Mouse (Mus musculus) megakaryocyte, adult 5-6 weeks (primary cell): ENCODE results near the gene Efhc1. TPM values are rescaled to one million over a fixed set of nuclear protein-coding genes. Genes with fewer than 3 reads are reported as not detected.

Experiments
- ATAC-seq: 2 replicates; pipeline ENCODE4 v1.8.0; 2016; ENCODE audit warnings: mild to moderate bottlenecking, inconsistent platforms; ENCODE audit not compliant: poor library complexity, severe bottlenecking
- total RNA-seq, 2 experiments: library from RNA; stranded (forward) in 1 of 2; stranded (reverse) in 1 of 2; fragments of 153-499, 151-499 nt in 1 of 2; fragments of 221-1000, 200-1000 nt in 1 of 2; gene quantifications; 2 replicates each; pipeline versions ENCODE4 v1.2.3 to v1.2.4; 2015 to 2017

The Efhc1 gene
- total RNA-seq, 2 experiments from 2014 or later: 0.85 TPM; not detected in 1

DNA sequence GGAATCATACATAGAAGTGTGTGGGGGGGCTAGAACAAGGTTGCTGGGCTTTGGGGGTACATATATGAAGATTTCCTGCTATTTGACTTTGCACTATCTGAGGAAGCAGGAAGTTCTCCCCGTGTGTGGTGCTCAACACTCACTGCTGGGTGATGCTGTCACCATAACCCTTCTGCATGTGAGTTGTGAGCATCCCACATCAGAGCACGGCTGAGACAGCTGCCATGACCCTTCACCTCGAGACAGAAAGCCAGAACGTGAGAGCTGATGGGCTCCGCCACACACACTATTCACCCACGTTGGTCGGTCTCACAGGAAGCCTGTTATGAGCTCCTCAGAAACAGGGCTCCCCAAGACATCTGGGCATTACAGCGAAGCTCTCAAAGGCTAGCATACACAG is 53.2 kb downstream of the Efhc1 start:
- no peak for ATAC-seq

DNA sequence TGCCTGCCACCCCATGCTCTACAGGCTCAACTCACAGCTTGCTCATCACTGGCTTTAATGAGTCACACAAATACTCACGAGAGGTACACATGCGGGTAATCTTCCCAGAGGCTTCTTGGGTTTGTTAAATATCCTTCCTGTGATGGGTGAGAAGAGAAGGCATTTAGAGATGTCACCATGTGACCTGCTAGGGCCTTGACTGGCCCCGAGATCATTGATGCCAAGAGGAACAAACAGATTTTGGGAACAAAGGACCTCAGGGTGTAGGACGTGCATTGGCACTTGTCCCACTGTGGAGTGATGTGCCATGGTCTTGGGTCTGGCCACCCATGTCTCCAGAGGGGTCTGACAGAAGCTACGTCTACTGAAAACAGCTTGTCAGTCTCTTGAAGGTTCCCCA is 55.3 kb downstream of the Efhc1 start:
- ATAC-seq: no peak

DNA sequence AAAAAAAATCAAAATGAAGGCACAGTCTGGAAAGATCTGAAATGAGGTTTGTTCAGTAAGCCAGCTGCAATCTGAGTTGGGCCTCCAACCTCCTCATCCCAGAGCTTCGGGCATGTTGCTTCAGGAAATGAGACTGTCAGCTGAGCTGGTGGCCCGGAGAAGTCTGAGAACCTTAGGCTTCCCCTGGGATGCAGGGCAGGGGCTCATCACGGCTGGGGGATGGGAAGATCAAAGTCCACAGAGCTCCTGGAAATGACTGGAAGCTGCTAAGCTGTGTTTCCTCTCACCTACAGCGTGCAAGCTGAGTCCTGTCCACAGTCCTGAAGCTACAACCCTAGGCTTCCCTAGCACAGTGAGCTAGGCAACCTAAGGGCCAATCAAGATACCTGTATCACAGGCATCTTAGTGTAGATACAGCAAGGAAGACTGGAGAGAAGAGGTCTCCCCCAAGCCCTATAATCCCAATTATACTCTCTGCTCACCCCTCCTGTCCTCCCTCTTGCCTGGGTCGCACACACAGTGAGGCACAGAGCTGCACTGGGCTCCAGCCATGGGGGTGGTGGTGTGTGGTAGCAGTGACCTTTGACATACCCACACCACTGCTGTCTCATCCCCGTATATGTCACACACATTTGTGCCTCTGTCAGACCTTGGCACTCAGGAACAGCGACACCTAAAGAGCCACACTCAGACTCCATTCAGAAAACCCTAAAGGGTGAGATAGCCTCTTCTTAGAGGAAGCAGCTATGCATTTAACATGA is 56.7 kb downstream of the Efhc1 start:
- no peak for ATAC-seq

DNA sequence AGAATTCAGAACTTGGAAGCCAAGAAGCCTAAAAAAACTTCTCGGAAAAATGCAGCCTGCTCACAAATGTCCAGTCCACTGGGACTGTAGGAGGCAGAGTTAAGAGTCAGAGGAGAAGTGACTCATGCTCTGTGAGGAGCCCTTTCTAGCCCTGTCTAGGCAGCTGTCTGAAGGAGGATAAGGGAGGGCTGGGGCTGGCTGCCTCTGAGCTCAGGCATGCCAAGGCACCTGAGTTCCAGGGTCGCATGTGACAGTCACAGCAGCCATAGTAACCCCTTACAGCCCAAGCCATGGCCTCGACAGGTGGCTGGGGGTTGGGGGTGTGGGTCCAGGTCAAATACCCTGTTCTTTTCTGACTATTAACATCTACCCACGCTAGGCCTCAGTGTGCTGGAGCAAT is 57.5 kb downstream of the Efhc1 start:
- no peak for ATAC-seq

DNA sequence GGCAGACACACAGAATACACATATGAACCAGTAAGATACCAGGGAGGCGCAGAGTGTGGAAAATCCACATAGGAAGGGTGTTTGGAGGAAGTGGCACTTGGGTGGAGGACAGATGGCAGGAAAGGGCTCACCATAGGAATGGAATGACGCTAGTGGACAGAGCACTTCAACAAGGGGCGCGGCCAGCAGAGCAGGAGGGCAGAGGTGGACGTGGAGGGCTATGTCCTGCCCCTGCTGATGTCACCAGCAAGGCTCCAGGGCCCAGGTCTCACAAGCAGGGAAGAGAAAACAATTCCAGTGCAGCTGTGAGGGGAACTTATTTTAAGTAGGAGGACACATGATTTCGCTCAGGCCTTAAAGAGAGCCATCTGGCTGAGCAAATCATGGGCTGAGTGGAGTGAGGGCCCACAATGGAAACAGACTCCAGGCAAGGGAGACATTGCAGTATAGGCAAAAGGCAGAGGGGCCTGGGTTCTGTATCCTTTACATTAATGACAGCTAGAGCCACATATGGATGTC is 58.9 kb downstream of the Efhc1 start:
- no peak for ATAC-seq

DNA sequence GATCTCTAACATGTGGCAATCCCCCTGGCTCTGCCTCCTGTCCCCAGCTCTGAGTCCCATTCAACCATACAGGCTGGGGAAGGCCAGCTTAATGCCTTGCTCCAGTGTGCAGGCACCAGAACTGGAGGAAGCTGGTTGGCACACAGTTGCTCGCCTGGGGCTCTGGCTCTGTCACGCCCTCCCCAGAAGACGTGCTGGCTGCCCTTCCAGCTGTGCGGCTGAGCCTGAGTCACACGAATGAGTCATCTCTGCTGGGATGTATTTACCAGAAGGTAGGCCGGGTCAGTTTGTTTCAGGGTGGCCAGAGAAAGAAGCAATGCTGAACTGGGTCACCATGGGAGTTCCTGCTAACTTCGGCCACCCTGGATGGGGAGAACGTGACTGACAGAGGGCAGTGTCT is 63.0 kb downstream of the Efhc1 start:
- ATAC-seq: peak; percentile 95

DNA sequence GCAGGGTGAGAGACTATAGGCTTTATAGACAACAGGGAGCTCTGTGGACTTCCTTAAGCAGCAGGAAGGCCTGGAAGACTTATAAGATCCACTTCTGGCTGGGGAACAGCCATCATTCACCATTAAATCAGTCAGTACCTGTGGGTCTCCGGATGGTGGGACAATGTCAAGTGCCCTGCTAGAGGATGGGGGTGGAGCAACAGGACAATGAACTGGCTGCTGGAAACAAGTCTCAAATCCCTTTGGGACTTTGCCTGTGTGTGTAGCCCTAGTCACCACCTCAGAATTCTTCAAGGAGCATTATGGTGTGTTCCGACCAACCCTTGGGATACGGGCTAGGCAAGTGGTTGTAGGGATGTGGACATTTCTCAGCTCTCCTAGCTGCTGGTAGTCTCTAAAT is 71.7 kb downstream of the Efhc1 start:
- ATAC-seq: no peak

DNA sequence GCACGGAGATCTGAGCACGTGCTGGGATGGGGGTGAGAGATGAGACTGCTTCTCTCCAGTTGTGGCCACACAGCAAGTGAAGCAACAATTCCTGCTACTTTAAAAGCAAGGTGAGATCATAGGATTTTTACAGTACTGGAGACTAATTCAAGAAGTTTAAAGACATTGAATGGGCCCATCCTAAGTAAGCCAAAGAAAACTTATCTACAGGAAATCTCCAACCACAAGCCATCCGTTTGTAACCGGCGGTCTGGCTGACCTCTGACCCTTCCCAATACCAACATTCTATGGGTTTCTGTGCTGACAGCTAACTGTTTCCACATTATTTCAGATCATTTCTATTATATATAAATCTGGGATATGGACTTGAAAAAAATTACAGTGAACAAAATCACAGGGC is 73.8 kb downstream of the Efhc1 start:
- peak; percentile 52 for ATAC-seq

DNA sequence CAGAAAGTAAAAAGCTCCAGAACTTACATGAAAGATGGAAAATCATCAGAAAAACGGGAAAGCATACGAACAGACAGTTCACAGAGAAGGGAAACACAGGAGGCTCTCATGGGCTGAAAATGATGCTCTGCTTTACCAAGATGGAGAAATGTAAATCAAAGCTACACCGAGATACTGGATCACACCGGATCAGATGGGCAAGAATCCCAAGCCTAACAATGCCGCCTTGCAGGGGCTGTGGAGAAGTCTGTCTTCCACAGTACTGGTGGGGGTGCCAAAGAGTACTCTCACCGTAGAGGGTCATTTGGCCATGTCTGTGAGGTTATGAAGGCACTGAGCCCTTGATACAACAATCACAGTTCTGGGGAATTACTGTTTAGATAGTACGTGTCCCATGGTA is 75.1 kb downstream of the Efhc1 start:
- no peak for ATAC-seq

DNA sequence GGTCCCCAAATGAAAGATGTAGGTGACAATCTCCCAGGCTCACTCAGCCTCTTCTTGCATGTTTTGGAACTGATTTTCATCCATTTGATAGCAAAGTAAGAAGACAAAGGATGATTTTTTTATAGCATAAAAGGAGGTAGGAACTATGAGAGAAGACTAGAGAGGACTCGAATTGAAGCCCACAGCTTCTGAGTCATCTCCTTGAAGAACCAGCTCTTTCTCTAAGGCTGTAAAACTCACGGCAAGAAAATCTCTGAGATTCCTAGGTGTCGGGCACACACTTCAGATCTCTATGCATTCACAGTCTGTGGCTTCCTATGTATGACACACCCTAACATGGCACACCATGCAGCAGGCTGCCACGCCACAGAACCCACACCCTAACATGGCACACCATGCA is 77.6 kb downstream of the Efhc1 start:
- ATAC-seq: no peak

DNA sequence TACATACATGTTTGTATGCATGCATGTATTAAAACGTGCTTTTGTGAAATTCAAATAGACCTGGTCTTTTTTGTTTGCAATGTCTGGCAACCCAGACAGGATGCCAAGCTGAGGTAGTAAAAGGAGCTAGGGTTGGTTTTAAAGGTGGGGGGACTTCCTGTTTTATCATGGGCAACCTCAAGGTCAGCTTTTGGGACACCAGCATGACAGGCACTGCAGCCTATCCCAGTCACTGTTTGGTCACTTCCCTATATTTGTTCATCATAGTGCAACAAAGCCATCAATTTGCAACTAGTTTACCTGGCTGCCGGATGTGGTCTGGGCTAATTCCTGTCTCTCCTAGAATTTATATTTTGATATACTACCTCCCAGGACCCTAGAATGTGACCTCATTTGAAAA is 80.2 kb downstream of the Efhc1 start:
- peak; percentile 78 for ATAC-seq

DNA sequence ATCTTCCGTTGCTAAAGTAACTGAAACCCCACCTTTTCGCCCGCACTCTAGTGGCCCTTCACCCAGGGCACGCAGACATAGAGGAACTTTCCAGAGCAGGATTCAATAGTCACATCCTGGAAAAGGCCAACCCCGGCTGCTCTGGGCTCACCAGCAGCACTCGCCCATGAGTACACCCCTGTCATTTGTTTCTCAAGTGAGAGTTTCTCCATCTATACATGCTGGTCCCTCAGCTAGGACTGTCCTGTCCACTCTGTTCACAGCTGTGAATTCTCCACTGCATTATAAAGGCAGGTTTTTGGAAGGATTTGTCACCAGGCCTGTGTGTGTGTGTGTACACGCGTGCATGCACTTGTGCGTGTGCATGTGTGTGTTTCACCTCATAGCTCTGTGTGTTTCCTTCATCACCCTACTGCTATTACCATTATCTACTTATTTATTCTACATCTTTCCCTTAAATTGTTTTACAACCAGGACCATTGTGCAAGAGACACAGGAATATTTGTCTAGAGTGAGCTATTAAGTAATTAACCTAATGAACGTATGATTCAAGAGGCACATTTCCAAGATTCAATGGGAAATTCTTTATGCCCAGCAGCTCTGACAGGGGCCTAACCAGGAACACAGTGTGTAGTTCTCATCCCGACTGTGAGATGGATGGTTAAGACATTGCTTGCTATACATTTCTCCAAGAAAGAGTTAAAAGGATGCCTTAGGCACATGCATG is 81.8 kb downstream of the Efhc1 start:
- no peak for ATAC-seq

DNA sequence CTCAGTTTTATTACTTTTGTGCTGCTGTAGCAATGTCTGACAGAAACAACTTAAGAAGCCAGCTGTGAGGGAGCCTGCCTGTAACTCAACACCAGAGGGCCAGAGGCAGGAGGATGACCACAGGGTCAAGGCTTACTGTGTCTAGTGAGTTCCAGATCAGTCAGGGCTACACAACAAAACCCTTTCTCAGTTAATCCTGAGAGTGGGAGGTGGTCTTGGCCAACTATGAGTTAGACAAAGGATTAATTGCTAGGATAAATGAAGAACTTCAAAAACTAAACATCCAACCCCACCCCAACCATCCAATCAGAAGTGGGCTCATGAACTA is 82.3 kb downstream of the Efhc1 start:
- no peak for ATAC-seq

DNA sequence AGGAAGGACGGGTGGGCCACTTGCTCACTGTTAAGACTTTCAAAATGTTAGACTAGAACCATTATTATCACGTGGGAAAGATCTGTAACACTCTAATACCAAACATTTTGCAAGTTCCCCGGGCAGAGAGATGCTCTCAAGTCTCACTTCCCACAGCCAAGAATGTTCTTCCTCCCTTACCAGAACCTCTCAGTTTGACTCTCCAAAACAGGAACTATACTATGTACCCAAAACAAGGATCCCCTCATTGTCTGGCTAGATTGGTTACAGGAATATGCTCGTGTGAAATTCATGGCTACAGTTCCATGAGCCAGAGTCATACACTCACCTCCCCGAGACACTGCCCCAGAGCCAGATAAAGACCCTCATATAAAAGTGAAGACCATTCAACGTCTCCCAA is 84.5 kb downstream of the Efhc1 start:
- ATAC-seq: peak; percentile 78

DNA sequence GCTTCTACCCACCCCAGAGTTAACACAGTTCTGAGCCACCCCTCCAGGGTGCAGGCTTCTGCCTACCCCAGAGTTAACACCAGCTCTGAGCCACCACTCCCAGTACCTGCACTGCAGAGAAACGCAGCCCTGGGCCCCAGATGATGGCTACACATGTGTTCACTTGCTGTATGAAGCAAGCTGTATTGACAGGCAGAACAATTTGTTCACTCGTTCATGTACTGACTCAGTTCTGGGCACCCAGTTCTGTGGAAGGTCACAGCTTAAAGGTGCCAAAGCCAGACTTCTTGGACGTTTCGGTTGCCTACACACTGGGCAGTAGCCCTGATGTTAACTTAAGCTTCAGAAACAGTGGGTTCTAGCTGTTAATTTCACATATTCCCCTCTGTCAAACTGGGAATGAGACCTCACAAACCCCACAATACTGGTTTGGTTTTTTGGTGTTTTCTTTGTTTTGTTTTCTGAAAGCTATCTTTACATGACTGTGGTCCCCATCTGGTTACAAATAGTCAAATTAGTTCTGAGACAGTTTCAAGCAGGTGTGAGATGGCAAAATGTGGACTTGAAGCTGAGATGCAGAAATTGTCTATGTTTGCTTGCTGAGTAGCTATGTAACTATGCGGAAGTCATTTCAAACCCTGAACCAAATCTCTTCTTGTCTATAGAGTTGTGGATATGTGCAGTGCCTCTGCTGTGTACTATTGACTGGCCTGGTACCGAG is 86.6 kb downstream of the Efhc1 start:
- ATAC-seq: no peak

DNA sequence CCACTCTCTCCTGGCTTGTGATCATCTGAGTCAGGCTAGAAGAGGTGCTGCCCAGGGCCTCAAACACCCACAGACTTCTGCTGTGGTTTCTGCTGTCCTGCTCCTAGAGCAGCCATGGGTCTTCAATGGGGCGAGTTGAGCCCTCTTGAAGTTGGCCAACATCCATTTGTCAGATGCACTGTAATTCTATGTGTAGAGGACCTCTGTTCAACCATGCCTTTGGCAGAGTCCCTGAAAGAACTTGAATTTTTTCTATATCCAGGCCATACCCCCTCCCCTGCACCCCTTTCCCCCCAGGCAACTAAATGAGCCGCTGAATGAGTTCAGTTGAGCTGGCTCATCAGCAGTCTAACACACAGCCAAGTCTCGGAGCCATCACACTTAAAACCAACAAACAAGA is 88.1 kb downstream of the Efhc1 start:
- no peak for ATAC-seq

DNA sequence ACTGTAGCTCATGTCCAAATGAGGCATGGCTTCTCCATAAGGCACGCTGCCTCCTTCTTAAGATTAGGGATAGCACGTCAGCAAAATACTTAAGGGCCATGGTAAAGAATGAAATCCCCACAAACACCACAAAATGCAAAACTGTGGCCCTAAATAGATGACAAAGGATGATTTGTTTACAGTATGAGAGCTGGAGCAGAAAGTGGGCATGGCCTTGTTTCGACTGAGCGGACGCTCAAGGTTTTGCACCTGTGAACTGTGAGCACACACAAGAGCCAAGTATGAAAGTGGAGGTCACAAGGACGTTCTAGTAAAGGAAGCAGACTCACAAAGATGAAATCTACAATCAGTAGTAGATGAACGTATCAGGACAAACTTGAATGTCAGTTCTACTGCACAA is 88.7 kb downstream of the Efhc1 start:
- no peak for ATAC-seq

Other genes starting within 250 kb of the Efhc1 start
- gene Il17a, start 220.7 kb upstream of the Efhc1 start, total RNA-seq (2015): not detected in 2 replicates
- gene Il17a, start 220.7 kb upstream of the Efhc1 start, total RNA-seq (2017): not detected in 2 replicates
- gene Il17f, start 161.0 kb upstream of the Efhc1 start, total RNA-seq (2015): 0.40 and 1.8 TPM in 2 replicates
- gene Il17f, start 161.0 kb upstream of the Efhc1 start, total RNA-seq (2017): not detected in 2 replicates
- 317 and 364 TPM in 2 replicates for gene Mcm3, start 131.3 kb upstream of the Efhc1 start, total RNA-seq (2015)
- gene Mcm3, start 131.3 kb upstream of the Efhc1 start, total RNA-seq (2017): 152 and 156 TPM in 2 replicates
- 0.71 and 1.7 TPM in 2 replicates for gene Paqr8, start 61.0 kb upstream of the Efhc1 start, total RNA-seq (2015)
- gene Paqr8, start 61.0 kb upstream of the Efhc1 start, total RNA-seq (2017): 0.84 and 1.1 TPM in 2 replicates
- 13.7 and 16.3 TPM in 2 replicates for gene Tram2, start 127.6 kb downstream of the Efhc1 start, total RNA-seq (2015)
- 2.2 and 3.0 TPM in 2 replicates for gene Tram2, start 127.6 kb downstream of the Efhc1 start, total RNA-seq (2017)